Mouse (Mus musculus) midbrain, embryonic 14.5 days (tissue): Measurements from ENCODE around the gene Odr4. TPM values are rescaled to one million over a fixed set of nuclear protein-coding genes. Genes with fewer than 3 reads are reported as not detected.

Experiments used
- ATAC-seq: fragments of 200-750 bp; cut with Nextera tagmentation; 2 replicates; pipeline ENCODE4 v1.8.0; 2017; ENCODE audit warnings: moderate number of reproducible peaks, moderate library complexity; ENCODE audit not compliant: low FRiP score, low TSS enrichment
- DNase-seq: peaks from one replicate; pipeline ENCODE4 v3.0.0-alpha.2; 2015
- H3K27ac ChIP-seq: fragments of 300-500 bp; sonication (generic); replicated peaks from 2 replicates; pipeline ENCODE4 v1.5.1; 2014; ENCODE audit warnings: mild to moderate bottlenecking, low read depth, low read length, moderate library complexity
- H3K27me3 ChIP-seq: fragments of 300-500 bp; sonication (generic); 2 replicates; pipeline ENCODE4 v1.6.1; 2014; ENCODE audit warnings: low read length, control low read depth, mixed read lengths; ENCODE audit not compliant: control insufficient read depth, insufficient read depth
- H3K36me3 ChIP-seq: fragments of 300-500 bp; sonication (generic); 2 replicates; pipeline ENCODE4 v1.6.1; 2014; ENCODE audit warnings: low read length, control low read depth; ENCODE audit not compliant: control insufficient read depth, insufficient read depth
- H3K4me1 ChIP-seq: fragments of 300-500 bp; sonication (generic); 2 replicates; pipeline ENCODE4 v1.6.1; 2014; ENCODE audit warnings: mild to moderate bottlenecking, antibody characterized with exemption, low read length, control low read depth; ENCODE audit not compliant: control insufficient read depth, insufficient read depth
- H3K4me2 ChIP-seq: fragments of 300-500 bp; sonication (generic); 2 replicates; pipeline ENCODE4 v1.6.1; 2014; ENCODE audit warnings: mild to moderate bottlenecking, low read length, moderate library complexity
- H3K4me3 ChIP-seq: fragments of 300-500 bp; sonication (generic); replicated peaks from 2 replicates; pipeline ENCODE4 v1.5.1; 2014; ENCODE audit warnings: low read depth, low read length
- H3K9ac ChIP-seq: fragments of 300-500 bp; sonication (generic); replicated peaks from 2 replicates; pipeline ENCODE4 v1.6.1; 2014; ENCODE audit warnings: mild to moderate bottlenecking, low read length, moderate library complexity
- H3K9me3 ChIP-seq: fragments of 300-500 bp; sonication (generic); 2 replicates; pipeline ENCODE4 v1.6.1; 2016; ENCODE audit warnings: low read length, control low read depth, mixed read lengths; ENCODE audit not compliant: control insufficient read depth
- WGBS: fragments of 180-500 bp; shearing (Covaris S2); extraction: QIAGEN DNeasy Blood & Tissue Kit; methylation state at CpG from one replicate; pipeline ENCODE4 v1.1.7; 2014; 5-methylcytosine and 5-hydroxymethylcytosine counted together
- polyA plus RNA-seq: library from polyadenylated mRNA; unstranded; fragments of >200 nt; fragmentation: Nextera tagmentation; extraction: Ambion mirVana; gene quantifications from 2 replicates; pipeline ENCODE4 v1.2.1, GENCODE M21; 2014

The Odr4 gene
- polyA plus RNA-seq, 1 experiment from 2014 or later = 46.2 TPM

GRCm38 (mm10) chr1:150404555-150404954 lies 11.7 kb upstream of the Odr4 start:
- Histone ChIP-seq H3K4me2 (no peak overlapping the region), H3K36me3 (peaks cover 70% of the 10 kb centered on the region)

GRCm38 (mm10) chr1:150403914-150404313 lies 11.0 kb upstream of the Odr4 start:
- Histone ChIP-seq H3K4me2 (no peak overlapping the region), H3K27ac (no peak overlapping the region), H3K27me3 (no peaks in the 10 kb centered on the region), H3K4me3 (no peak overlapping the region), H3K9ac (no peak overlapping the region), H3K9me3 (no peaks in the 10 kb centered on the region), H3K36me3 (peaks cover 69% of the 10 kb centered on the region), H3K4me1 (no peaks in the 10 kb centered on the region)
- 94% methylated on average over 3 of the region's 3 CpGs for WGBS
- ATAC-seq = no peak
- no peak for DNase-seq

More at GRCm38 (mm10) chr1:150404555-150404954, 11.7 kb upstream of the Odr4 start:
- DNase-seq = no peak
- Histone ChIP-seq H3K9me3 (no peaks in the 10 kb centered on the region), H3K9ac (no peak overlapping the region), H3K4me3 (no peak overlapping the region), H3K27ac (no peak overlapping the region), H3K4me1 (no peaks in the 10 kb centered on the region), H3K27me3 (no peaks in the 10 kb centered on the region)
- ATAC-seq = no peak
- 98% methylated on average over 3 of the region's 3 CpGs for WGBS

DNA sequence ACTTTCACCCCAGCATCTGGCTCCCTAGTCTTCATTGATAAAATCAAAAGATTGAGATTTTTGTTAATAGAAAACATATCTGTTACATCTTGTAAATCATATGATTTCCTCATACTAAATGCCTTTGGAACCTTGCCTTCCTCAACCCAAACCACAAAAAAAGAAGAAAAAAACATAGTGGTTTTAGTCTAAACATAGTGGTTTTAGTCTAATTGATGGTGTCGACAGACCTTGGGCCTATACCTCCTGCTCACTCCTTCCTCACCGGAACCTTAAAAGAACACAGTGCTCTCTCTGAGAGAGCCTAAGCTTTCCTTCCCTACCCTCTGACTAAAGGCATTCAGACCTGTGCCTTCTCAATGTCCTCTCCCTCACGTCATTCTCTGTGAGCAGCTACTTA lies 3.1 kb upstream of the Odr4 start:
- Histone ChIP-seq H3K9ac (no peak overlapping the region), H3K4me1 (peaks cover 4% of the 10 kb centered on the region; the same call in 1 of the 2 replicates), H3K36me3 (peaks cover 41% of the 10 kb centered on the region), H3K27me3 (no peaks in the 10 kb centered on the region), H3K27ac (no peak overlapping the region), H3K4me3 (no peak overlapping the region), H3K9me3 (no peaks in the 10 kb centered on the region), H3K4me2 (no peak overlapping the region)
- WGBS = 98% methylated on average over 3 of the region's 3 CpGs
- ATAC-seq (no peak), DNase-seq (no peak)

DNA sequence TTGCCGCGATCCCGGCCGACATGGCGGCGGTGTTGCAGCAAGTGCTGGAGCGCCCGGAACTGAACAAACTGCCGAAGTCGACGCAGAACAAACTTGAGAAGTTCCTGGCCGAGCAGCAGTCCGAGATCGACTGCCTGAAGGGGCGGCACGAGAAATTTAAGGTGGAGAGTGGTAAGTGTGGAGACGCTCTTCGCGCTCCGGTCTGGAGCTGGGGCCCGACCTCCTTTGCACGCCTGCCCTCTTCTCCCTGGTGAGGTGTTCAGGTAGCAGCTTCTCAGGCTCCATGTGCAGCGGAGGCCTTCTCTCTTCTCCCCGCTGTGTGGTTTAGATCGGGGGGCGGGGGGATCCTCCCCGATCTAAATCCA lies 590 bp upstream of the Odr4 start:
- WGBS = 0% methylated on average over 27 of the region's 27 CpGs
- Histone ChIP-seq H3K9ac (peak overlapping the region; percentile 67), H3K4me1 (peaks cover 4% of the 10 kb centered on the region; the same call in 1 of the 2 replicates), H3K27ac (peak overlapping the region; percentile 94), H3K9me3 (no peaks in the 10 kb centered on the region), H3K27me3 (no peaks in the 10 kb centered on the region), H3K36me3 (peaks cover 30% of the 10 kb centered on the region), H3K4me3 (peak overlapping the region; percentile 77), H3K4me2 (peak overlapping the region; percentile 71)
- no peak; the same call in 1 of the 2 replicates for ATAC-seq
- DNase-seq = no peak

- H3K9ac ChIP-seq = peak overlapping the region; percentile 71
- DNase-seq (peak; percentile 12), ATAC-seq (peak; percentile 15)
- peaks cover 4% of the 10 kb centered on the region; the same call in 1 of the 2 replicates for H3K4me1 ChIP-seq
- H3K27me3 ChIP-seq = no peaks in the 10 kb centered on the region
- H3K9me3 ChIP-seq = no peaks in the 10 kb centered on the region
- WGBS = 23% methylated on average over 11 of the region's 11 CpGs
- peak overlapping the region; percentile 77 for H3K4me3 ChIP-seq
- peak overlapping the region; percentile 94 for H3K27ac ChIP-seq
- peaks cover 32% of the 10 kb centered on the region for H3K36me3 ChIP-seq
- peak overlapping the region; percentile 55 for H3K4me2 ChIP-seq
Measured at GRCm38 (mm10) chr1:150391931-150392637, 796 bp downstream of the Odr4 start.

- no peak for DNase-seq
- Histone ChIP-seq H3K27ac (no peak overlapping the region), H3K9ac (no peak overlapping the region), H3K36me3 (peaks cover 31% of the 10 kb centered on the region), H3K4me3 (no peak overlapping the region), H3K9me3 (no peaks in the 10 kb centered on the region), H3K27me3 (no peaks in the 10 kb centered on the region), H3K4me2 (no peak overlapping the region), H3K4me1 (peaks cover 4% of the 10 kb centered on the region; the same call in 1 of the 2 replicates)
- ATAC-seq = no peak
- WGBS = 92% methylated on average over 6 of the region's 6 CpGs
Measured at GRCm38 (mm10) chr1:150389390-150390129, 3.3 kb downstream of the Odr4 start.

- no peak for DNase-seq
- H3K36me3 ChIP-seq = peaks cover 41% of the 10 kb centered on the region
- no peak overlapping the region for H3K4me3 ChIP-seq
- H3K4me2 ChIP-seq = no peak overlapping the region
- ATAC-seq = no peak
- peaks cover 4% of the 10 kb centered on the region; the same call in 1 of the 2 replicates for H3K4me1 ChIP-seq
- no peak overlapping the region for H3K9ac ChIP-seq
- H3K27me3 ChIP-seq = no peaks in the 10 kb centered on the region
- 93% methylated on average over 9 of the region's 9 CpGs for WGBS
- H3K9me3 ChIP-seq = no peaks in the 10 kb centered on the region
- no peak overlapping the region for H3K27ac ChIP-seq
Measured at GRCm38 (mm10) chr1:150387572-150387971, 5.3 kb downstream of the Odr4 start.

DNA sequence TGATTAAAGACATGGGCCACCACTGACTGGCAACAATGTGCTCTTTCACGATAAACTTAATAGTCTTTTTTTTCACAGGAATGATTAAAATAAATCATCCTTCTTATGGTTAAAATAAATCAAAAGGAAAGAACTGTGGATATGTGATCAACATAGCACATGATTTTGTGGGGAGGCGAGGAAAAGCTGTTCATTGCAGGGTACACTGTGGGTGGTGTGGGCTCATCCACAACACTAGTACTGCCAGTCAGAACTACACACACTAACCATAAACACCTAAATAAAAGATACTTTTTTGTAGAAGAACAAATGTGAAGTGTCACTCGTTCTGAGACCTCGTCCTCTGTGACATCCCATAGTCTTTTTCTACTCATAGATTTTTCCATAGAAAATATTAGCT lies 8.7 kb downstream of the Odr4 start:
- H3K4me2 ChIP-seq = no peak overlapping the region
- no peak overlapping the region for H3K9ac ChIP-seq
- H3K4me3 ChIP-seq = no peak overlapping the region
- no peak overlapping the region for H3K27ac ChIP-seq
- H3K4me1 ChIP-seq = no peaks in the 10 kb centered on the region
- ATAC-seq (no peak), DNase-seq (no peak)
- 97% methylated on average over 4 of the region's 4 CpGs for WGBS
- H3K36me3 ChIP-seq = peaks cover 45% of the 10 kb centered on the region
- no peaks in the 10 kb centered on the region for H3K27me3 ChIP-seq
- no peaks in the 10 kb centered on the region for H3K9me3 ChIP-seq
